Mouse (Mus musculus) liver, embryonic 14.5 days (tissue): ENCODE measurements around the gene Olfr266.

Source experiments
- CTCF ChIP-seq: IDR thresholded peaks from 2 replicates; pipeline ENCODE4 v1.5.1; 2016; ENCODE audit warnings: antibody characterized with exemption, low read depth, control low read depth
- EP300 ChIP-seq: IDR thresholded peaks from 2 replicates; pipeline ENCODE4 v1.6.1; 2016; ENCODE audit warnings: antibody characterized with exemption, low read depth

DNA sequence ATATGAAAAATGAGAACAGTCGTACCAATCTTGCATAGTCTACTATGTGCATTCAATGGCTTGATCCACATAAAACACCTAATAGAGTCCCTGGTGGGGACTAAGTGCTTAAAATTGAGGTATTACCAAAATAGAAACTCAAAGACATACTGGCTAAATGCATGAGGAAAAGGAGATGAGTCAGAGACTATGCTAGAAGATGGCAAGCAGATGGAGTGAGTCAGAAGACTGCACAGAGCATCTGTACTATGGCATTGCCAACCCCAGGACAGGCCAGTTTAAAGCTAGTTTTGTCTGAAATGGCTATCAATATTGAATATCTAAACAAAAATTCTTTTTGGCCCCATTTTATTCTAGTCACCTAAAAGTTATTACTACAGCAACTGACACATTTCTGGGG is 49.5 kb upstream of the Olfr266 start:
- no peak for TF ChIP-seq CTCF
- no peak for TF ChIP-seq EP300
